Mouse (Mus musculus) embryonic facial prominence, embryonic 10.5 days (tissue): ENCODE measurements at regions not wholly inside any gene's neighbourhood (a gene's known extent, or its start where the extent isn't known, plus 50 kb on each side); places are given as distances from the start of the nearest gene placed in this dataset.
"Not testable (repeated sequence)": the region's sequence is repeated elsewhere in the genome, so short reads cannot be mapped to it uniquely, and the experiment has no call there.

Experiments
- DNase-seq: peaks from one replicate; pipeline ENCODE4 v3.0.0-alpha.2; 2017; ENCODE audit warnings: low spot score
- H3K27ac ChIP-seq: fragments of 300-500 bp; sonication (generic); replicated peaks from 2 replicates; pipeline ENCODE4 v1.5.1; 2016; ENCODE audit warnings: mild to moderate bottlenecking
- H3K27me3 ChIP-seq: fragments of 300-500 bp; sonication (generic); replicated peaks from 2 replicates; pipeline ENCODE4 v1.6.1; 2016; ENCODE audit warnings: low read depth, mild to moderate bottlenecking; ENCODE audit not compliant: poor library complexity, severe bottlenecking
- H3K36me3 ChIP-seq: fragments of 300-500 bp; sonication (generic); replicated peaks from 2 replicates; pipeline ENCODE4 v1.6.1; 2016; ENCODE audit warnings: mild to moderate bottlenecking, moderate library complexity
- H3K4me1 ChIP-seq: fragments of 300-500 bp; sonication (generic); 2 replicates; pipeline ENCODE4 v1.6.1; 2016
- H3K4me3 ChIP-seq: fragments of 300-500 bp; sonication (generic); 2 replicates; pipeline ENCODE4 v1.5.1; 2016; ENCODE audit warnings: mild to moderate bottlenecking, moderate library complexity
- H3K9me3 ChIP-seq: fragments of 300-500 bp; sonication (generic); 2 replicates; pipeline ENCODE4 v1.6.1; 2016; ENCODE audit warnings: mild to moderate bottlenecking
- whole genome bisulfite sequencing: fragments of 180-500 bp; shearing (Covaris S2); methylation state at CpG from one replicate; pipeline ENCODE4 v1.1.7; 2016; 5-methylcytosine and 5-hydroxymethylcytosine counted together

- DNase-seq = no peak
- Histone ChIP-seq H3K9me3 (peaks cover 25% of the 10 kb centered on the region), H3K27ac (no peak overlapping the region), H3K36me3 (no peaks in the 10 kb centered on the region), H3K27me3 (no peaks in the 10 kb centered on the region), H3K4me1 (no peaks in the 10 kb centered on the region), H3K4me3 (no peak overlapping the region)
- 81% methylated on average over 5 of the region's 5 CpGs for WGBS
These were observed 89.9 kb upstream of the Lemd2 start for GRCm38 (mm10) chr17:27294208-27294604.

GRCm38 (mm10) chr17:27293586-27294207, 89.4 kb upstream of the Lemd2 start:
- Histone ChIP-seq H3K27ac (no peak overlapping the region), H3K4me3 (no peak overlapping the region), H3K27me3 (no peaks in the 10 kb centered on the region), H3K36me3 (no peaks in the 10 kb centered on the region), H3K4me1 (no peaks in the 10 kb centered on the region), H3K9me3 (peaks cover 25% of the 10 kb centered on the region)
- DNase-seq = no peak
- WGBS = 83% methylated on average over 14 of the region's 14 CpGs

- Histone ChIP-seq H3K27me3 (no peaks in the 10 kb centered on the region), H3K36me3 (no peaks in the 10 kb centered on the region), H3K27ac (no peak overlapping the region), H3K9me3 (peaks cover 23% of the 10 kb centered on the region), H3K4me1 (no peaks in the 10 kb centered on the region), H3K4me3 (no peak overlapping the region)
- no peak for DNase-seq
- 85% methylated on average over 10 of the region's 10 CpGs for WGBS
These were observed 87.4 kb upstream of the Lemd2 start for GRCm38 (mm10) chr17:27291673-27292072.

GRCm38 (mm10) chr17:27291176-27291575, 86.9 kb upstream of the Lemd2 start:
- H3K36me3 ChIP-seq = no peaks in the 10 kb centered on the region
- H3K4me3 ChIP-seq = no peak overlapping the region
- WGBS = 93% methylated on average over 14 of the region's 14 CpGs
- H3K27ac ChIP-seq = no peak overlapping the region
- H3K4me1 ChIP-seq = no peaks in the 10 kb centered on the region
- no peaks in the 10 kb centered on the region for H3K27me3 ChIP-seq
- H3K9me3 ChIP-seq = peaks cover 18% of the 10 kb centered on the region
- DNase-seq = no peak

GRCm38 (mm10) chr17:27290311-27290710, 86.0 kb upstream of the Lemd2 start:
- DNase-seq = no peak
- WGBS = 95% methylated on average over 16 of the region's 16 CpGs
- peaks cover 17% of the 10 kb centered on the region for H3K9me3 ChIP-seq
- no peak overlapping the region for H3K4me3 ChIP-seq
- H3K36me3 ChIP-seq = no peaks in the 10 kb centered on the region
- H3K4me1 ChIP-seq = no peaks in the 10 kb centered on the region
- H3K27ac ChIP-seq = no peak overlapping the region
- no peaks in the 10 kb centered on the region for H3K27me3 ChIP-seq

- not testable (repeated sequence) for DNase-seq
These were observed 85.5 kb upstream of the Lemd2 start for GRCm38 (mm10) chr17:27289804-27290203.

GRCm38 (mm10) chr17:27287986-27288385, 83.7 kb upstream of the Lemd2 start:
- not testable (repeated sequence) for H3K4me1 ChIP-seq, H3K27me3 ChIP-seq, DNase-seq, H3K4me3 ChIP-seq, H3K36me3 ChIP-seq, H3K27ac ChIP-seq
- 96% methylated on average over 10 of the region's 10 CpGs for WGBS
- H3K9me3 ChIP-seq = peaks cover 17% of the 10 kb centered on the region

More at GRCm38 (mm10) chr17:27289804-27290203, 85.5 kb upstream of the Lemd2 start:
- H3K27ac ChIP-seq, H3K4me1 ChIP-seq, H3K4me3 ChIP-seq, H3K27me3 ChIP-seq, H3K36me3 ChIP-seq: not testable (repeated sequence)
- peaks cover 17% of the 10 kb centered on the region for H3K9me3 ChIP-seq
- 94% methylated on average over 14 of the region's 15 CpGs for WGBS

GRCm38 (mm10) chr17:27281241-27281640, 77.0 kb upstream of the Lemd2 start:
- Histone ChIP-seq H3K27me3 (no peaks in the 10 kb centered on the region), H3K9me3 (peaks cover 25% of the 10 kb centered on the region), H3K4me1 (no peaks in the 10 kb centered on the region), H3K4me3 (no peak overlapping the region), H3K36me3 (no peaks in the 10 kb centered on the region), H3K27ac (no peak overlapping the region)
- no peak for DNase-seq
- WGBS = 83% methylated on average over 9 of the region's 9 CpGs

- not testable (repeated sequence) for H3K27me3 ChIP-seq, H3K4me3 ChIP-seq, H3K27ac ChIP-seq, H3K4me1 ChIP-seq, DNase-seq, H3K36me3 ChIP-seq
- H3K9me3 ChIP-seq = peaks cover 30% of the 10 kb centered on the region
- 93% methylated on average over 17 of the region's 17 CpGs for WGBS
These were observed 75.4 kb upstream of the Lemd2 start for GRCm38 (mm10) chr17:27279491-27280288.

GRCm38 (mm10) chr17:27277786-27278185, 73.5 kb upstream of the Lemd2 start:
- not testable (repeated sequence) for H3K4me3 ChIP-seq, H3K27ac ChIP-seq, H3K36me3 ChIP-seq, DNase-seq, H3K4me1 ChIP-seq, H3K27me3 ChIP-seq
- WGBS = 94% methylated on average over 12 of the region's 12 CpGs
- H3K9me3 ChIP-seq = peaks cover 30% of the 10 kb centered on the region

- not testable (repeated sequence) for H3K4me3 ChIP-seq, H3K4me1 ChIP-seq, DNase-seq, H3K9me3 ChIP-seq, H3K27me3 ChIP-seq, H3K36me3 ChIP-seq, H3K27ac ChIP-seq
- 91% methylated on average over 12 of the region's 12 CpGs for WGBS
These were observed 67.5 kb upstream of the Lemd2 start for GRCm38 (mm10) chr17:27271756-27272155.

- 95% methylated on average over 8 of the region's 8 CpGs for WGBS
These were observed 66.5 kb upstream of the Lemd2 start for GRCm38 (mm10) chr17:27270776-27271175.

GRCm38 (mm10) chr17:27264607-27265006, 60.3 kb upstream of the Lemd2 start:
- DNase-seq, H3K27ac ChIP-seq, H3K4me1 ChIP-seq, H3K4me3 ChIP-seq, H3K36me3 ChIP-seq, H3K9me3 ChIP-seq, H3K27me3 ChIP-seq: not testable (repeated sequence)
- 94% methylated on average over 7 of the region's 9 CpGs for WGBS

More at GRCm38 (mm10) chr17:27270776-27271175, 66.5 kb upstream of the Lemd2 start:
- DNase-seq, H3K27ac ChIP-seq, H3K4me3 ChIP-seq, H3K36me3 ChIP-seq, H3K9me3 ChIP-seq, H3K4me1 ChIP-seq, H3K27me3 ChIP-seq: not testable (repeated sequence)
